Mouse (Mus musculus) gastrocnemius, postnatal 36 days (tissue): ENCODE measurements around the gene Nptx1. TPM values are rescaled to one million over a fixed set of nuclear protein-coding genes. Genes with fewer than 3 reads are reported as not detected.

Experiments
- DNase-seq, 2 experiments: peaks; one replicate each; pipeline ENCODE4 v3.0.0; 2022
- intact Hi-C: fragments of 180-260 bp; cut with DNase I; formaldehyde crosslinking; loops from one replicate; pipeline ENCODE4 v1.15.1; 2025
- total RNA-seq, 2 experiments: library from RNA; stranded (reverse); gene quantifications; 2 replicates each; pipeline ENCODE4 v1.2.3; 2021

Nptx1 gene
- total RNA-seq, 2 experiments from 2014 or later, result 0.10 TPM; not detected in 1

- intact Hi-C loops, result no loop called here
- DNase-seq, result no peak
Measured at GRCm38 (mm10) chr11:119552301-119552700, 4.7 kb upstream of the Nptx1 start.

GRCm38 (mm10) chr11:119551468-119551867 is 3.9 kb upstream of the Nptx1 start:
- no peak for DNase-seq
- intact Hi-C loops, result no loop called here

GRCm38 (mm10) chr11:119550546-119551335 is 3.2 kb upstream of the Nptx1 start:
- DNase-seq, result no peak
- intact Hi-C loops, result no loop called here

GRCm38 (mm10) chr11:119549371-119549811 is 1.8 kb upstream of the Nptx1 start:
- intact Hi-C loops, result no loop called here
- DNase-seq, result no peak

- intact Hi-C loops, result no loop called here
- DNase-seq, result no peak
Measured at GRCm38 (mm10) chr11:119548741-119549370, 1.3 kb upstream of the Nptx1 start.

- intact Hi-C loops, result no loop called here
- no peak for DNase-seq
Measured at GRCm38 (mm10) chr11:119547951-119548591, 518 bp upstream of the Nptx1 start.

- intact Hi-C loops, result no loop called here
- DNase-seq, result peak in 1 of 2 experiments; percentile 34
Measured at GRCm38 (mm10) chr11:119546496-119547182, 914 bp downstream of the Nptx1 start.

GRCm38 (mm10) chr11:119545741-119546495 is 1.6 kb downstream of the Nptx1 start:
- intact Hi-C loops, result no loop called here

GRCm38 (mm10) chr11:119545281-119545680 is 2.3 kb downstream of the Nptx1 start:
- intact Hi-C loops, result no loop called here

More at GRCm38 (mm10) chr11:119545741-119546495, 1.6 kb downstream of the Nptx1 start:
- no peak for DNase-seq

GRCm38 (mm10) chr11:119544518-119545105 is 2.9 kb downstream of the Nptx1 start:
- no peak for DNase-seq
- intact Hi-C loops, result no loop called here

More at GRCm38 (mm10) chr11:119545281-119545680, 2.3 kb downstream of the Nptx1 start:
- no peak for DNase-seq

- intact Hi-C loops, result no loop called here
- no peak for DNase-seq
Measured at GRCm38 (mm10) chr11:119543816-119544517, 3.6 kb downstream of the Nptx1 start.

GRCm38 (mm10) chr11:119542886-119543285 is 4.7 kb downstream of the Nptx1 start:
- no peak for DNase-seq
- intact Hi-C loops, result no loop called here

GRCm38 (mm10) chr11:119542371-119542770 is 5.2 kb downstream of the Nptx1 start:
- intact Hi-C loops, result no loop called here
- DNase-seq, result no peak

GRCm38 (mm10) chr11:119541082-119541481 is 6.5 kb downstream of the Nptx1 start:
- DNase-seq, result no peak
- intact Hi-C loops, result no loop called here

- no peak for DNase-seq
- intact Hi-C loops, result no loop called here
Measured at GRCm38 (mm10) chr11:119540560-119540959, 7.0 kb downstream of the Nptx1 start.

GRCm38 (mm10) chr11:119539944-119540343 is 7.6 kb downstream of the Nptx1 start:
- no peak for DNase-seq
- intact Hi-C loops, result no loop called here

GRCm38 (mm10) chr11:119533745-119534144 is 13.8 kb downstream of the Nptx1 start:
- intact Hi-C loops, result no loop called here
- no peak for DNase-seq

- intact Hi-C loops, result no loop called here
- DNase-seq, result no peak
Measured at GRCm38 (mm10) chr11:119532460-119532859, 15.1 kb downstream of the Nptx1 start.

- DNase-seq, result no peak
- intact Hi-C loops, result no loop called here
Measured at GRCm38 (mm10) chr11:119528930-119529329, 18.6 kb downstream of the Nptx1 start.
